Mouse (Mus musculus): Measurements from ENCODE around the gene Polr1d.

GRCm38 (mm10) chr5:147115631-147116030 lies 38.8 kb downstream of the Polr1d start:
- TF ChIP-seq GATA1 (IDR thresholded peaks at IDR 0.05; ENCODE audit: borderline replicate concordance, low read length) (no peak), CTCF (IDR thresholded peaks at IDR 0.05; ENCODE audit: low read depth, low read length) (peak; percentile 30; the same call in 1 of the 2 replicates), POLR2AphosphoS5 (IDR thresholded peaks at IDR 0.05; ENCODE audit: insufficient replicate concordance, low read depth, low read length) (no peak), TAL1 (conservative IDR thresholded peaks at IDR 0.05; ENCODE audit: low read depth, low read length) (no peak)

All from G1E (cell line).